Mouse (Mus musculus): ENCODE measurements around the gene Edf1.

DNA sequence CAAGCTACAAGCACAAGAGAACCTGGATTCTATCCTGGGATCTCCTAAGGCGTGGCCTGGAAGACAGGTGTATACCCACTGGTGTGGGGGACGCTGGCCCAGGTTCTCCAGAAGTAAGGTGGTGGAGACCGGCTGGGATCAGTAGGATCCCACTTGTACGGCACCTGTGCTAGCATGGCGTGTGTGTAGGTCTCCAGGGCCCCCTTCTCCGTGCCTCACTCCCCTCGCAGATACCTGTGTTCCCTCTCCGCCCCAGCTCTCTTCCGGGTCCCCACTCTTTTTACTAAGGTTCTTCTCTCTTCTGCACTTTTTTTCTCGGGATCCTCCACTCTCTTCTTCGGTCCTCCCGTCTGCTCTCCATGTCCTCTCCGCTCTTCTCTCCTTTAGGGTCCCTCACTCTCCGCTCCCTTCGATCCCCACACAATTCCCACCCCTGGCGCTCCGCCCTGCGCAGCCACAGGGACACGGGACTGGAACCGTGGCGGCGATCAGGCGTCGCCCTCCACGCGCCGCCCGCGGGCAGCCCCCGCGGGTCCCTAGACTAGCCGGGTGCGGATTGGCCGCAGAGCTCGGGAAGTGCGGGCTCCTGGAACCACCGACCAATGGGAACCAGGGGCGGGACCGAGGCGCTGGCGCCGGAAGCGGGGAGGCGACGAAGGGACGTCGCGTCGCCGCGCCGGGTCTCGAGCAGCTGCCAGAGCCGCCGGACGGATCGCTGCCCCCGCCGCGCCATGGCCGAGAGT, at the start of gene Edf1:
- no peak for TF ChIP-seq CTCF (IDR thresholded peaks at IDR 0.05; ENCODE audit: low read depth)
- no peak for TF ChIP-seq EP300 (IDR thresholded peaks at IDR 0.05; ENCODE audit: low read depth)

All from liver, postnatal 0 days (tissue).